Mouse (Mus musculus) CD4-positive helper T cell, adult 2 months (primary cell): Measurements from ENCODE around the gene Dhrs7b.
A peak's percentile ranks its signal among the peaks of the same experiment; 100 is the strongest.
"Not testable (repeated sequence)": the region's sequence is repeated elsewhere in the genome, so short reads cannot be mapped to it uniquely, and the experiment has no call there.

ENCODE experiments used
- DNase-seq: peaks from one replicate; pipeline ENCODE4 v3.0.0-alpha.2; 2012; ENCODE audit warnings: low read depth, missing footprints, low spot score

Dhrs7b gene

GRCm38 (mm10) chr11:60830433-60831052, at the start of gene Dhrs7b:
TSS of gene Dhrs7b (plus strand) at chr11:60830631.
- peak; percentile 97 for DNase-seq

- no peak for DNase-seq
Measured at GRCm38 (mm10) chr11:60784179-60784922, 46.1 kb upstream of the Dhrs7b start.

DNA sequence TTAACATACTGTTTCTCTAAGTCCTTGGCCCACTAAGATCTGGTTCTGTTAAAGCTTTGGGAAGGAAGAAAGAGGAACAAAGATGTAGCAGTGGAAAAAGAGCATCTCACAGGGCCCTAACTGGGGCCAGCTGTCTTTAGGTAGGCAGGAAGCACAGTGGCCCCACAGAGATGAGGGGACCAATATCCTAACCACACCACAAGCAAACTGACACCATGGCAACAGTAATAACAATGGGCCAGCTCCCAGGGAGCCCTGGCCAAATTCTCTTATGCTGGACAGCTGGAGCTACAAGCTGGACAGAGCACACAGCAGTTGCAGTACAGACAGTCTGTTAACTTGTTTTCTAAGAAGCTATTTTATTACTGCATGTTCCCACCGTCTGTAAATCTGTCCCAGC, 42.8 kb upstream of the Dhrs7b start:
- no peak for DNase-seq

- DNase-seq, result no peak
Measured at GRCm38 (mm10) chr11:60790472-60790871, 40.0 kb upstream of the Dhrs7b start.

DNA sequence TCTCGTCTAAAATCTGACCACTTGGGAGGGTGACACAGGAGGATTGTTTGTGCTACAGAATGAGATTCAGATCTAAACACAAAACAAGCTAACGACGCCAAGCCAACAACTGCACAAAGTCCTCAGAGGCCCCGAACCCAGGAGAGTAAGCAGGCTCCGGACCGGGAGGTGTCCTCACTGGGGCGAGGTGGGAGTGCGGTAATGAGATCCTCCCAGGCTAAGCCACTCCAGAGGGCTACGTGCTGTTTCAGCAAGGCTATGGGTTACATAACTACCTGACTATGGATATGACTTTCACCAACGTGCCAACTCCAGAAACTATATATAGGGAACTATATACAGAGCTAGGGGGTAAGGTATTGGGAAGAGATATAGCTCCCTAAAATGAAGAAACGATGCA, 34.1 kb upstream of the Dhrs7b start:
- no peak for DNase-seq

DNA sequence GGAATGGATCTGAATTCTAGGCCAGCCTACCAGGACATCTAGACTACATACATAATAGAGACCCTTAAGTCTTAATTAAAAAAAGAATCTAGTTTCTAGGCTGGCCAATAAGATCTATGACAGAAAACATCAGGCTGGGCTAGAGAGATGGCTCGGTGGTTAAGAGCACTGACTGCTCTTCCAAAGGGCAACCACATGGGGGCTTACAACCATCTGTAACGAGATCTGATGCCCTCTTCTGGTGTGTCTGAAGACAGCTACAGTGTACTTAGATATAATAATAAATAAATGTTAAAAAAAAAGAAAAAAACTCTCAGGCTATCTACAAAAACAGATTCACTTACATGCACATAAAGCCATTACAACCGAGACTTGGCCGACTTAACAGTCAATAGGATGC, 30.5 kb upstream of the Dhrs7b start:
- DNase-seq, result no peak

- DNase-seq, result no peak
Measured at GRCm38 (mm10) chr11:60800892-60801291, 29.5 kb upstream of the Dhrs7b start.

- no peak for DNase-seq
Measured at GRCm38 (mm10) chr11:60808286-60809070, 22.0 kb upstream of the Dhrs7b start.

- no peak for DNase-seq
Measured at GRCm38 (mm10) chr11:60809546-60809945, 20.9 kb upstream of the Dhrs7b start.

- DNase-seq, result no peak
Measured at GRCm38 (mm10) chr11:60810046-60810965, 20.1 kb upstream of the Dhrs7b start.

GRCm38 (mm10) chr11:60811054-60811460, 19.4 kb upstream of the Dhrs7b start:
- peak; percentile 96 for DNase-seq

DNA sequence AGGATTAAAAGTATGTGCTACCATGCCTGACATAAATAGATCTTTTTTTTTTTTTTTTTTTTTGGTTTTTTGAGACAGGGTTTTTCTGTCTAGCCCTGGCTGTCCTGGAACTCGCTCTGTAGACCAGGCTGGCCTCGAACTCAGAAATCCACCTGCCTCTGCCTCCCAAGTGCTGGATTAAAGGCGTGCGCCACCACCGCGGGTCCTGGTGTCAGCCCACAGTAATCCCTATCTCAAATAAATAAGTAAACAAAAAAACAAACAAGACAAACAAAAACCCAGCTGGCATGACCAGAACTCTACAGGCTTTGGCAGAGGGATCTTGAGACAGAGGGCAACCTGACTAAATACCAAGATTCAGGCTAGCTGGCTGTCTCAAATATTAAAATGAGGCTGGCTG, 18.8 kb upstream of the Dhrs7b start, which contains the start of gene Shmt1:
Gene Shmt1 (minus strand): TSS at position 101 of the 400 bp plus-strand sequence.
- DNase-seq, result not testable (repeated sequence)

DNA sequence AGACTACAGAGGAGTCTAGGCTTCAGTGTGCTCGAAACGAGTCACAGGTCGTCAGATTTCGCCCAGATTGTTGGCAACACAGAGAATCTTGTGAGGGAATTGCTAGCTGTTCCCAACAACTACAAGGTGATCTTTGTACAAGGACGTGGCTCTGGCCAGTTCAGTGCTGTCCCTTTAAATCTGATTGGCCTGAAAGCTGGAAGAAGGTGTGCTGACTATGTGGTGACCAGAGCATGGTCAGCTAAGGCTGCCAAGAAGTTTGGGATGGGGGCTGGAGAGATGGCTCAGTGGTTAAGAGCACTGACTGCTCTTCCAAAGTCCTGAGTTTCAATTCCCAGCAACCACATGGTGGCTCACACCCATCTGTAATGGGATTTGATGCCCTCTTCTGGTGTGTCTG, 14.0 kb upstream of the Dhrs7b start:
- DNase-seq, result no peak

- DNase-seq, result no peak
Measured at GRCm38 (mm10) chr11:60823771-60824170, 6.7 kb upstream of the Dhrs7b start.

- DNase-seq, result no peak
Measured at GRCm38 (mm10) chr11:60825191-60825590, 5.2 kb upstream of the Dhrs7b start.

DNA sequence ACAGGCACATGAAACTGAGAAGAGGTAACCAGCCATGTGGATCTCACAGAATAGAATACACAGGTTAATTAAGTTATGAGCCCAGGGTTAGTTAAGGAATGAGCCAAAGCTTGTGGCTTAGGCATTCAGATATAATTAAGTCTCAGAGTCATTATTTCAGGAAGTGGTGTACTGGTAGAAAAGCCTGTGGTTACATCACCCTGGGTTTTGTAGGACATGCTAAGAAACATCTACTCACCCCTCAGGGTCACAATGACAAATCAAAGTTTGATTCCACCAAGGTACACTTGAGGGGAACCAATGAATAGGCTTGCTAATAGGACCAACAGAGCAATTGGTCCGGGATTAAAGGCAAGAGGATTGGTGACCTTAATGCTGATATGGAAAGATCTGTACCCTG, 3.7 kb upstream of the Dhrs7b start:
- DNase-seq, result no peak

DNA sequence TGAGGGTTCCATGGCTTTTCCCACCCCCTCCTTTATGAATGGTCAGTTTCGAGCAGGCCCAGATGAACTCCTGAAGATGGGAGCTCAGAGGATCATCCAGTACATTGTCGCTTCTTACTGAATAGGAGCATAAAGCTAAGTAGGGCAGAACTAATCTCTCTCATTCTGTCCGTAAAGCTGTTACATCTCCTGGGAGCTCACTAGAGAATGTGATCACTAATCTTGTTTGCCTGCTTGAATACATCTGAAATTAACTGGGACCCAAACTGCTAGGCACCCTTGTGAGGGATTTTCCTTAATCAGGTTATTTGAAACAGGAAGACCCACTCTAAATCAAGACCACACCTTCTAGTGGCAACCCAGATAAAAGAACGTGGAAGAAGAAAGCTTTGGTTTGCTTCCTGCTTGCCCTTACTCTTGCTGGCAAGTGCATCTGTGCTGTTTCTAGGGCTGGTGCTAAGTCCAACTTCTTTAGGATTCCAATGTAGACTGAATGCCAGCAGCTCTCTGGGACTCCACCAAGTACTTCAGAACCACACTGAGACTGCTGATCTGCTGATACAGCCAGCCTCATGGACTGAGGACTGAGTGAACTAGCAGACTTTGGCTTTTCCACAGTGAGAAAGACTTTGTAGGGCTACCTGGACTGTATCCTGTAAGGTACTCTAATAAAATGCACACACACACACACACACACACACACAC, 3.0 kb upstream of the Dhrs7b start:
- no peak for DNase-seq

DNA sequence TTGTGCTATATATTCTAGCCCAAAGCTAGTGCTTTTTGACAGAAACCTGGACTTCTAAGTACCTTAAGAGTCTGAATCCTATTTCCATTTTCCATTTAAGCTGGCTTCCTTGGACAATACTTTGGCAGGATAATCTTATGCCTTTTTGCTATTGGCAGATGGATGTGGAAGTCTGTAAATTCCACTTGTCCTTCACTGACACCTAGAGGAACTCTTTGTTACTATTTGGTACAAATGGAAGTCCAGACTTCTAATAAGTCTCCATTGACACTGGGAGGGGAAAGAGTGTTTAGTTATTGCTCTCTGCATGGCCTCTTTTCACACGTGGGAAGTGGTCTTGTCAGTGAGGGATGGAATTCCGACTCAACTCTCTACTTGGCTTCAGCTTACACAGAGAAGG, 1.5 kb upstream of the Dhrs7b start:
- no peak for DNase-seq

DNA sequence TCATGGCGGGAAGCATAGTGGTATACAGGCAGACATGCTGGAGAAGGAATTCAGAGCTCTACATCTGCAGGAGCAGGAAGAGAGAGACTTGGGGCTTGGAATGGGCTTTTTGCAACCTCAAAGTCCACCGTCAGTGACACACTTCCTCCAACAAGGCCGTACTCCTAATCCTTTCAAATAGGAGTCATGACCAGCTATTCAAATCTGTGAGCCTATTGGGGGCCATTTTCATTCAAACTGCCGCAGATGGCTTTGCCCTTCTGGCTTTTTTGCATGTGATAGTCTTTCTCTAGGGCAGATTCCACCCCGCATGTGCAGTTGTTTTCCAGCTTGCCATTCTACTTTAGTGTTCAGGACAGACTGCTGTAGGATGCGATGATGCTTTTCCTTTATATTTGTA, 6.5 kb downstream of the Dhrs7b start:
- no peak for DNase-seq

- DNase-seq, result no peak
Measured at GRCm38 (mm10) chr11:60837644-60838406, 7.4 kb downstream of the Dhrs7b start.
